Mouse (Mus musculus): ENCODE measurements around the gene Gosr1.

DNA sequence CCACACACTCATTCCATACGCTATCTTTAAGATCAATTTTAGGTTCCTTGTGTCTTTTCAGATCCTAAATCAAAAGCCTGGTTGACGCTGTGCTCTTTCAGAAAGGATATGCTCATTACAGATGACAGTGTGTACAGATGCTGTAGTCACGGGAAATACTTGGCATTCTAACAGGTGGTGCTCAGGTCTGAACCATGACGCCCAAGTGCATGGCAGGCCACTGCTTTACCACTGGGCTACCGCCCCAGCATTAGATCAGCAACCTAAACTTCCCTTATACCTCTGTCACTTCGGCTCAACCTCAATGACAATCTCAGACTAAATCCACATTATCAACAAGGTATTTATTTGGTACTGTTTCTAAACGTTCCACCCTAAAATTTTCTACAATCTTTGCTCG is 12.2 kb upstream of the Gosr1 start:
- TF ChIP-seq CTCF (IDR thresholded peaks at IDR 0.05; ENCODE audit: low read depth) = no peak
- no peak for TF ChIP-seq EP300 (optimal IDR thresholded peaks at IDR 0.05)

Data from stomach, postnatal 0 days (tissue).